Mouse (Mus musculus) bone marrow macrophage, adult 2 months (primary cell): ENCODE results near the gene Cryzl2.

Source experiments
- CTCF ChIP-seq: IDR thresholded peaks from 2 replicates; pipeline ENCODE4 v1.5.1; 2012; ENCODE audit warnings: low read depth, mild to moderate bottlenecking, low read length, moderate library complexity
- POLR2A ChIP-seq: IDR thresholded peaks from 2 replicates; pipeline ENCODE4 v1.6.1; 2012; ENCODE audit warnings: mild to moderate bottlenecking, low read depth, low read length, borderline replicate concordance

DNA sequence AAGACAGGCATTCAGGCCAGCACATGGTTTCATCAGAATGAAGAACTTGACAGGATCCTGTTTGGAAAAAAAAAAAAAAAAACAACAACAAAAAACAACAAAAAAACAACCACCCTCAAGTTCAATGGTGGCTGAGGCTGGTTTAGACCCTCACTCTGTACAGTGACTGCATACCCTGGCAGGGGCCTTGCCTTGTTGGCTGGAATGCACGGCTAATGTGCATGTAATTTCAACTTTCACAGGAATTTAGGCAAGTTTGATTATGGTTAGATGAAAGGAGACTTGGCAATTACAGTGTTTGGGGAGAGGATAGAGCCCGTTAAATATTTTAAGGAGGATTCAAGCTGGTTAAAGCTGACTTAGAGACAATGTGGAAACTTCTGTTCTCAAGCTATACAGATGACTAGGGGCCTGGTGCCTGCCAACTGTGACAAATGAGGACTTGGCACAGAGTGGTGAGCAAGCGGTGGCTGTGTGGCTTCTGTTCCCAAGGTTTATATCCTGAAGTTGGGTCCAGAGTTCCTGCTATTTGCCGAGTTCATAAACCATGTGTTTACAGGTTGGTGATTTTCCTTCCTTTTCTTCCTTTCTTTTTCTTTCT is 48.7 kb downstream of the Cryzl2 start:
- no peak for TF ChIP-seq CTCF
- TF ChIP-seq POLR2A = no peak
